Mouse (Mus musculus) activated CD4-positive, CD25-positive, alpha-beta regulatory T cell, adult 4 months (primary cell): ENCODE measurements around the gene Got1. TPM values are rescaled to one million over a fixed set of nuclear protein-coding genes. Genes with fewer than 3 reads are reported as not detected.

Source experiments
- polyA plus RNA-seq, 2 experiments: library from polyadenylated mRNA; unstranded; fragments of 100-300 nt; shearing (Covaris generic); gene quantifications; one replicate each; pipeline ENCODE4 v1.2.1; 2017

Gene Got1
- polyA plus RNA-seq, 2 experiments from 2014 or later, result 37.1 to 54.8 TPM

Other genes with a start within 250 kb of the Got1 start
- gene Hpse2, start 136.2 kb downstream of the Got1 start, polyA plus RNA-seq, result under 1 TPM in 1 of 2 experiments, not detected in 1; 0.08 TPM
- not detected for gene Cnnm1, start 84.2 kb downstream of the Got1 start, polyA plus RNA-seq
- gene Nkx2-3, start 87.7 kb upstream of the Got1 start, polyA plus RNA-seq, result not detected
- gene Slc25a28, start 150.3 kb upstream of the Got1 start, polyA plus RNA-seq, result 10 to 100 TPM in 1 of 2 experiments, 1 to 10 TPM in 1; 8.3 to 10.8 TPM
- gene Entpd7, start 165.1 kb upstream of the Got1 start, polyA plus RNA-seq, result 1 to 10 TPM; 8.0 TPM
- gene Cutc, start 228.4 kb upstream of the Got1 start, polyA plus RNA-seq, result 10 to 100 TPM; 12.3 to 19.9 TPM
- 1 to 10 TPM; 6.6 to 8.1 TPM for gene Cox15, start 228.4 kb upstream of the Got1 start, polyA plus RNA-seq